Mouse (Mus musculus): ENCODE measurements at regions not wholly inside any gene's neighbourhood (a gene's known extent, or its start where the extent isn't known, plus 50 kb on each side); places are given as distances from the start of the nearest gene placed in this dataset.

GRCm38 (mm10) chr5:126680262-126680661, 561.3 kb upstream of the Tmem132c start:
- TF ChIP-seq CTCF (IDR thresholded peaks at IDR 0.05; ENCODE audit: extremely low read depth, insufficient read length, insufficient replicate concordance, low read depth, low read length) (no peak), POLR2A (IDR thresholded peaks at IDR 0.05; ENCODE audit: low read depth, low read length) (no peak)

Measured in small intestine, adult 2 months (tissue).